In the genomic region with DNA sequence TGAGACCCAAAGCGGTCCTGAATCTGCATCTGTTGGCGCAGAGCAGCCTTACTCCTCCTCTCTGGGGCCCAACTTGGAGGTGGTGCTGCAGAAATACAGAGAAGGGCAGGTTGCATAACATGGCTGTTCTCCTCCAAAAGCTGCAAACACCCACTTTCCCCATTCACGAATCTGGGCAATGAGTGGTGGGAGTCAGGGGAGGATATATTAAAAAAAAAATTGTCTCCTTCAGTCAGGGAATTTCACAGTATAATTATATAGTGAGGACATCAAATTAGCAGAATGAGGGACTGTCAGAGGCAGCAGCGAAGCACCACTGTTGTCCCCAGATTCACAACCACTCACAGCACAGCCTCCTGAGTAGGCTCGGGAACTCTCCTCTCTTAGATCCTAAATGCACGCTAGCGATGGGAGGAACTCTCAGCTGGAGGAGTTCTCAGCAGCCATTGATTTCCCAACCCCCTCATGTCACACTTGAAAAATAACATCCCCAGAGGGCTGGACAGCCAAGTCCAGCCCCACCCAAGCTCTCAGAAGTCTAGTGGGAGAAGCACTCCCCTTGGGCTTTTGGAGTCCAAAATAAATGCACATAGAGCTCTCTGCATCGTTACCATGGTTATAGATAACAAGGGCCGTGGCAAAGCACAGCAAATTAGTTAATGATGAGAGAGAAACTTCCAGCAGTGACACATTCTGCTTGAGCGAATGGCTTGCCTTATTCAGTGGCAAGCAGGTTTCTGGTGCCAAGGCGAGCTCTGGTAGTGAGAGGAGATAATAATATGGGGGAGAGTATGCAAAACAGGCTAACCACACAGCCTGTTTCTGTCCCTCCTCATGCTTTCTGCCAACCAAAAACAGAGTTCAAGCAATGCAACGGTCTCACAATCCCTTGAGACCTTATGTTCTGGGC, we compare ENCODE assay signal across 10 mouse cellular contexts.
A peak's percentile ranks its signal among the peaks of the same experiment; 100 is the strongest.
DNase-seq lines count a peak whose midpoint lies in the region; ATAC-seq and TF ChIP-seq lines count a peak whose summit lies in the region.
"Had no signal": no experiment of that assay in that cellular context is flagged by ENCODE, and none has a peak within 500 bp of the region (broad histone marks: within the 10 kb centered on the region; RNA-seq: fewer than 3 reads in every experiment).

No protein-coding gene starts in this region.

- H3K9me3 ChIP-seq in neural tube, embryonic 12.5 days: no peaks in the 10 kb centered on the region

- peaks cover 7% of the 10 kb centered on the region; the same call in 1 of the 2 replicates for H3K4me1 ChIP-seq in neural tube, embryonic 12.5 days

- H3K27me3 ChIP-seq in neural tube, embryonic 12.5 days (replicated peaks): no peaks in the 10 kb centered on the region
- H3K27me3 ChIP-seq: Patski had no signal

- H3K4me2 ChIP-seq in neural tube, embryonic 12.5 days (replicated peaks): no peak overlapping the region

- no peak for DNase-seq in neural tube, embryonic 10.5 days (ENCODE audit: extremely low spot score, low spot score)
- DNase-seq in heart, postnatal 10 days: peak; percentile 20 to 23
- DNase-seq in left cerebral cortex, postnatal 36 days (ENCODE audit: low spot score in 2 of 2): peak; percentile 62 to 71
- peak; percentile 12 for DNase-seq in spleen, adult 12 weeks (ENCODE audit: low spot score)
- DNase-seq in gastrocnemius, adult 2 months: no peak
- DNase-seq in cerebellum, adult 9-11 months: no peak
- DNase-seq in urinary bladder, postnatal 4 days (ENCODE audit: low spot score in 2 of 2): no peak
- DNase-seq: thymus, postnatal 4 days had no signal

- intact Hi-C loops in heart, postnatal 10 days (cut with DNase I): no loop called here
- intact Hi-C loops in left cerebral cortex, postnatal 36 days (cut with DNase I): loop anchor here (5.0 kb wide), 1 partner anchor 65 kb away; the partner anchor contains the start of gene Rasgrf1
- intact Hi-C loops in gastrocnemius, adult 2 months (cut with DNase I): no loop called here

- no peak overlapping the region for H3K9ac ChIP-seq in neural tube, embryonic 12.5 days

- no peaks in the 10 kb centered on the region for H3K36me3 ChIP-seq in neural tube, embryonic 12.5 days

- H3K4me3 ChIP-seq in neural tube, embryonic 12.5 days: no peak overlapping the region
- no peak overlapping the region for H3K4me3 ChIP-seq in gastrocnemius, adult 2 months

- no peak overlapping the region for H3K27ac ChIP-seq in neural tube, embryonic 12.5 days
- H3K27ac ChIP-seq in gastrocnemius, adult 2 months: no peak overlapping the region

- 59% methylated on average over 12 of the region's 12 CpGs for WGBS in neural tube, embryonic 12.5 days

- peak; percentile 37 for ATAC-seq in neural tube, embryonic 12.5 days (ENCODE audit: low FRiP score, low read depth)
- ATAC-seq: Patski had no signal

- no peak for TF ChIP-seq CTCF in gastrocnemius, adult 2 months (IDR thresholded peaks at IDR 0.05)

Comparison
In these comparisons a context has a peak if more than half of its experiments do, and no peak if none do; other contexts are left out.
1. DNase-seq: peak in heart, postnatal 10 days (2 of 2), left cerebral cortex, postnatal 36 days (2 of 2) and spleen, adult 12 weeks (single experiment); none in neural tube, embryonic 10.5 days (single experiment), gastrocnemius, adult 2 months (single experiment), cerebellum, adult 9-11 months (single experiment) and urinary bladder, postnatal 4 days (0 of 2).